Mouse (Mus musculus) intestine, embryonic 15.5 days (tissue): ENCODE results near the gene Phf21a. TPM values are rescaled to one million over a fixed set of nuclear protein-coding genes. Genes with fewer than 3 reads are reported as not detected.

Source experiments
- ATAC-seq: fragments of 200-750 bp; cut with Nextera tagmentation; 2 replicates; pipeline ENCODE4 v1.8.0; 2017; ENCODE audit warnings: moderate TSS enrichment, moderate library complexity
- H3K27ac ChIP-seq: fragments of 300-500 bp; sonication (generic); 2 replicates; pipeline ENCODE4 v1.5.1; 2015; ENCODE audit warnings: mild to moderate bottlenecking, inconsistent platforms
- H3K27me3 ChIP-seq: fragments of 300-500 bp; sonication (generic); replicated peaks from 2 replicates; pipeline ENCODE4 v1.6.1; 2015; ENCODE audit warnings: inconsistent platforms
- H3K36me3 ChIP-seq: fragments of 300-500 bp; sonication (generic); 2 replicates; pipeline ENCODE4 v1.6.1; 2015; ENCODE audit warnings: inconsistent platforms
- H3K4me1 ChIP-seq: fragments of 300-500 bp; sonication (generic); replicated peaks from 2 replicates; pipeline ENCODE4 v1.6.1; 2015; ENCODE audit warnings: inconsistent platforms
- H3K4me2 ChIP-seq: fragments of 300-500 bp; sonication (generic); replicated peaks from 2 replicates; pipeline ENCODE4 v1.6.1; 2015; ENCODE audit warnings: mild to moderate bottlenecking, inconsistent platforms
- H3K4me3 ChIP-seq: fragments of 300-500 bp; sonication (generic); replicated peaks from 2 replicates; pipeline ENCODE4 v1.5.1; 2015; ENCODE audit warnings: inconsistent platforms
- H3K9ac ChIP-seq: fragments of 300-500 bp; sonication (generic); 2 replicates; pipeline ENCODE4 v1.6.1; 2015; ENCODE audit warnings: inconsistent platforms
- H3K9me3 ChIP-seq: fragments of 300-500 bp; sonication (generic); 2 replicates; pipeline ENCODE4 v1.6.1; 2016; ENCODE audit warnings: inconsistent platforms
- WGBS: fragments of 180-500 bp; shearing (Covaris S2); methylation state at CpG from one replicate; pipeline ENCODE4 v1.1.7; 2015; 5-methylcytosine and 5-hydroxymethylcytosine counted together
- polyA plus RNA-seq: library from polyadenylated mRNA; unstranded; fragments of >200 nt; fragmentation: Nextera tagmentation; extraction: Ambion mirVana; gene quantifications from 2 replicates; pipeline ENCODE4 v1.2.1, GENCODE M21; 2015

Phf21a gene
- polyA plus RNA-seq, 1 experiment from 2014 or later, result 19.1 TPM

GRCm38 (mm10) chr2:92372767-92373436 is 280.0 kb downstream of the Phf21a start:
- WGBS, result 43% methylated on average over 9 of the region's 9 CpGs
- Histone ChIP-seq H3K4me1 (peaks cover 42% of the 10 kb centered on the region), H3K9me3 (no peaks in the 10 kb centered on the region), H3K27ac (peak overlapping the region; percentile 6; the same call in 1 of the 2 replicates), H3K4me3 (no peak overlapping the region), H3K27me3 (peaks cover 10% of the 10 kb centered on the region; the same call in 1 of the 2 replicates), H3K9ac (no peak overlapping the region), H3K4me2 (no peak overlapping the region; the same call in 1 of the 2 replicates), H3K36me3 (no peaks in the 10 kb centered on the region)
- ATAC-seq, result no peak

DNA sequence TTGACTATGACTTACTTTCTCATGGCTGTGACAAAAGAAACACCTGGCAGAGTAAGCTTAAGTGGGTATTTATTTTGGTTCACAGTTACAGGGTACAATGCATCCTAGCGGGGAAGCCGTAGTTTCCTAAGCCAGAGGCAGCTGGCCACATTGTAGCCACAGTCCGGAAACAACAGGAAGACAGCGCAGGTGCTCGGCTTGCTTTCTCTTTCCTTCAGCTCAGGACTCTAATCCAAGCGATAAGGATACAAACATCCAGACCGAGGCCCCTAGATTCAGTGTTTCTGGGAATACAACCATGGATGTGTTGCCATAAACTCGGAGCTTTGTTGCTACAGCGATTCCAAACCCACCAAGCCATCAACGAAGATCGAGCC is 280.5 kb downstream of the Phf21a start:
- H3K9ac ChIP-seq, result no peak overlapping the region
- H3K27ac ChIP-seq, result peak overlapping the region; percentile 6; the same call in 1 of the 2 replicates
- H3K4me2 ChIP-seq, result no peak overlapping the region

DNA sequence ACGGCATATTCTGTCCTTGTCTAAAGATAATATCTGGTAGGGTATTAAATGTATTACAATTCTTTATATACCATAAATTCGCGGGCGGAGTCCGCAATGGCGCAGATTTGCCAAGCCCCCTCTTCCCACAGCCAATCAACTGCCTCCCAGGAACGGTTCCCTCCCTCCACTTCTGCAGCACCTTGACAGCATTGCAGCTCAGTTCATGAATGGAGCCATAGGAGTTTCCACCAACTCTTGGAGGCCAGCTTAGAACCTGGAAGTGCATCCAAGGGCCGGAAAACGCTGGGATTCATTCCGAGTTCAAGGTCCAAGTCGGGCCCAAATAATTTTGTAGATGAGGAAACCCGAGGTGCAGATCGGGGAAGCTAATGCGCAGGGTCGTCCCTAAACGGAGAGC is 281.6 kb downstream of the Phf21a start, which contains the start of the genes Pex16 and Large2:
Gene Pex16 (plus strand): TSS at position 163 of the 400 bp plus-strand sequence.
Gene Large2 (minus strand): TSS at position 356 of the 400 bp plus-strand sequence.
- Histone ChIP-seq H3K9me3 (no peaks in the 10 kb centered on the region), H3K27me3 (peaks cover 10% of the 10 kb centered on the region; the same call in 1 of the 2 replicates), H3K27ac (peak within 1 kb of the TSS; percentile 91), H3K4me2 (peak within 1 kb of the TSS; percentile 89), H3K9ac (peak within 1 kb of the TSS; percentile 69), H3K4me1 (peaks cover 42% of the 10 kb centered on the region), H3K36me3 (0 out of 2 replicates have a peak, but pooled peaks cover 6% of the 10 kb centered on the region), H3K4me3 (peak within 1 kb of the TSS; percentile 75)
- WGBS, result 2% methylated on average over 16 of the region's 16 CpGs
- ATAC-seq, result peak; percentile 18; the same call in 1 of the 2 replicates

More for the DNA sequence above, 280.5 kb downstream of the Phf21a start:
- peaks cover 42% of the 10 kb centered on the region for H3K4me1 ChIP-seq
- no peak for ATAC-seq
- H3K36me3 ChIP-seq, result no peaks in the 10 kb centered on the region
- H3K27me3 ChIP-seq, result peaks cover 10% of the 10 kb centered on the region; the same call in 1 of the 2 replicates
- 80% methylated on average over 11 of the region's 11 CpGs for WGBS
- no peak overlapping the region for H3K4me3 ChIP-seq
- H3K9me3 ChIP-seq, result no peaks in the 10 kb centered on the region

DNA sequence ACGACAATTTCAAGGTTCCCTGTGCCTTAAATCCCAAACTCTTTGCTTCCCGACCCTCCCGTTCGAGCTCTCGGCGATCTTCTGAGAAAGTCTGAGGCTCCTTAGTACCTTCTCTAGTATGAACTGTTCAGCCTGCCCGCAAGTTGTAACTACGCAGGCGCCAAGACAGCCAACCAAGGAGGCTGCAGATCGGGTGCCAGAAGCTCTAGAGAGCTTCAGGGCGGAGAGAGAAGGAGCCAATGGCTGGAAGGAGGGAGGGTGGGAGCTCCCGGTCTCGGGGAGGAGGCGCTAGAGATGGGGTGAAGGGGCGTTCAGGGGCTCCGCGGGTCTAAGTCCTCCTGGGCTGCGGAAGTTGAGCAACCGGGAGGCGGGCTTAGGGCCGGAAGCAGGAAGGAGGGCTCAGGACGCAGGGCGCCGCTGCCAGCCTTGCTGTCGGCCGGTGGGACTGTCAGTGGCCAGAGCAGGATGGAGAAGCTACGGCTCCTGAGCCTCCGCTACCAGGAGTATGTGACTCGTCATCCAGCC is 282.2 kb downstream of the Phf21a start:
- peaks cover 7% of the 10 kb centered on the region; the same call in 1 of the 2 replicates for H3K27me3 ChIP-seq
- no peaks in the 10 kb centered on the region for H3K9me3 ChIP-seq
- H3K9ac ChIP-seq, result peak overlapping the region; percentile 69
- 0% methylated on average over 29 of the region's 29 CpGs for WGBS
- H3K4me2 ChIP-seq, result peak overlapping the region; percentile 89
- H3K4me3 ChIP-seq, result peak overlapping the region; percentile 75
- peaks cover 40% of the 10 kb centered on the region for H3K4me1 ChIP-seq
- H3K36me3 ChIP-seq, result 0 out of 2 replicates have a peak, but pooled peaks cover 6% of the 10 kb centered on the region
- peak overlapping the region; percentile 91 for H3K27ac ChIP-seq
- ATAC-seq, result peak; percentile 94

DNA sequence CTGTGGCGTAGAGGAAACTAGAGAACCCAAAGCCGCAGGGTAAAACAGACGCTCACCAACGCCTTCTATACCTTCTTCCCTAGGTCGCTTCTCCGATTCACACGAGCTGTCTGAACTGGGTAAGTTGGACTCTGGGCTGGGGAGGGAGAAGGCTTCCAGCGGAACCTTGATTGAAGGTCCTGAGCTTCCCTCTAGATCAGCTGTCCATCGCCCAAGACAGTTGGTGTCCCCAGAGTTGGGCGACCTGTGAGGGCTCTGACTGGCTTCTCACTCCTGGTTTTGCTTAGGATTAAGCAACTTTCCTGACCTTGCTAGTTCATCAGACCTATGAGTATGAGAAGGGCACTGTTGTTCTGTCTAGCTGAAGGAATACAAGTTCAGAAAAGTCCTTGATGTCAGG is 282.9 kb downstream of the Phf21a start:
- 0 out of 2 replicates have a peak, but pooled peaks cover 2% of the 10 kb centered on the region for H3K27me3 ChIP-seq
- H3K9me3 ChIP-seq, result no peaks in the 10 kb centered on the region
- peaks cover 33% of the 10 kb centered on the region for H3K4me1 ChIP-seq
- H3K4me2 ChIP-seq, result peak overlapping the region; percentile 89
- H3K36me3 ChIP-seq, result 0 out of 2 replicates have a peak, but pooled peaks cover 6% of the 10 kb centered on the region
- H3K9ac ChIP-seq, result peak overlapping the region; percentile 69
- no peak for ATAC-seq
- 6% methylated on average over 10 of the region's 10 CpGs for WGBS
- H3K4me3 ChIP-seq, result peak overlapping the region; percentile 75
- peak overlapping the region; percentile 27; the same call in 1 of the 2 replicates for H3K27ac ChIP-seq

DNA sequence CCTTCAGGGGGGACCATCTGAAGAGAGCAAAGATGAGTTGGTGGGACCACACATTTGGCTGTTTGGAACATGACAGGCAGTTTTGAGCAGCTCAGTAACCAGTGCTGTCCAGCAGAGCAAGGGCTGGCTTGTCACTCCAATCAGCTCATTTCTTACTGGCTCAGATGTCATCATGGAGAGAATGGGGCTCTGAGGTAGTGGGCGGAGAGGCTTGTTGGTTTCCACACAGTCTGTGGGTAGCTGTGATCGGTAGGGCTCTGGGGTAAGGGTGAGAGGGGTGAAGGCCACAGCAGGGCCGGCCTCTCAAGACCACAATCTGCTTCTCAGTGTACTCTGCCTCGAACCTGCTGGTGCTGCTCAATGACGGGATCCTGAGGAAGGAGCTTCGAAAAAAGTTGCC is 283.4 kb downstream of the Phf21a start:
- Histone ChIP-seq H3K36me3 (0 out of 2 replicates have a peak, but pooled peaks cover 6% of the 10 kb centered on the region), H3K9ac (peak overlapping the region; percentile 69), H3K27ac (no peak overlapping the region), H3K4me3 (peak overlapping the region; percentile 75), H3K4me1 (peaks cover 30% of the 10 kb centered on the region), H3K27me3 (no peaks in the 10 kb centered on the region), H3K4me2 (peak overlapping the region; percentile 89), H3K9me3 (no peaks in the 10 kb centered on the region)
- no peak for ATAC-seq
- 84% methylated on average over 6 of the region's 6 CpGs for WGBS

GRCm38 (mm10) chr2:92377320-92377719 is 284.4 kb downstream of the Phf21a start:
- ATAC-seq, result no peak
- peaks cover 20% of the 10 kb centered on the region for H3K4me1 ChIP-seq
- no peak overlapping the region for H3K9ac ChIP-seq
- H3K36me3 ChIP-seq, result 0 out of 2 replicates have a peak, but pooled peaks cover 6% of the 10 kb centered on the region
- H3K27me3 ChIP-seq, result no peaks in the 10 kb centered on the region
- 96% methylated on average over 7 of the region's 7 CpGs for WGBS
- H3K9me3 ChIP-seq, result no peaks in the 10 kb centered on the region
- no peak overlapping the region for H3K27ac ChIP-seq
- no peak overlapping the region for H3K4me2 ChIP-seq
- no peak overlapping the region for H3K4me3 ChIP-seq

DNA sequence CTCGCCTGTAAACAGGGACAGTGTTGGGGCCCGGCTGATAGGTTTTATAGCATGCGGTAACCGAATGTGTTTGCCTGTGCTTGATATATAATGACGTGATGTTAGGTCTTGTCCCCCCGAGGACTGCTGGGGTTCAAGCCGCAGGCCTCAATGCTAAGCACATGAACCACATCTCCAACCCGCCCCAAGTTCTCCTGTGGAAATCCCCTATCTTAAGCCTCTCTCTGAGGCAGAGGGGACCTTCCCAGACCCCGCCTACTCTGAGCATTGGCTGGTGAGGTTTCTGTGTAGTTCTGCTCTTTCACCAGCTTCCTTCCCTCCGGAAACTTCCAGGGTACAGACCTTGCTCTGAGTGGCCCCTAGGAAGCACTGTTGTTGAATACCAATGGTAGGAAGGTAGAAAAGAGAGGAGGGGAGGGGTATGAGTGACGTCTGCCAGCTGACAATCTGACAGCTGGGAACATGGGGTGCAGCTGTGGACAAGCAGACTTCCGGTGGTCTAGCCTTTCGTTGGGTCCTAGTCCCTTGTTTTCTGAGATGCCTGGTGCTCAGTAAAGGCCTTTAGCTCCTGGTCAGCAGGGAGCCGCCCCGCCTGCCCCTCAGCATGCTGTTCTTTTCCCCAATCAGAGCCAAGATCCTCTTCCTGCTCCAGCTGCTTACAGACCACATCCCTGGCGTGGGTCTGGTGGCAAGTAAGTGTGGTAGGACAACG is 287.0 kb downstream of the Phf21a start:
- H3K9me3 ChIP-seq, result no peaks in the 10 kb centered on the region
- H3K27ac ChIP-seq, result no peak overlapping the region
- no peak for ATAC-seq
- WGBS, result 81% methylated on average over 17 of the region's 17 CpGs
- no peak overlapping the region for H3K4me2 ChIP-seq
- no peak overlapping the region for H3K4me3 ChIP-seq
- H3K4me1 ChIP-seq, result peaks cover 10% of the 10 kb centered on the region
- H3K36me3 ChIP-seq, result peaks cover 14% of the 10 kb centered on the region; the same call in 1 of the 2 replicates
- no peaks in the 10 kb centered on the region for H3K27me3 ChIP-seq
- H3K9ac ChIP-seq, result no peak overlapping the region

GRCm38 (mm10) chr2:92380495-92381050 is 287.7 kb downstream of the Phf21a start:
- Histone ChIP-seq H3K4me1 (peaks cover 10% of the 10 kb centered on the region), H3K27ac (0 out of 2 replicates have a peak overlapping the region, but pooled peaks have one; percentile 15), H3K27me3 (no peaks in the 10 kb centered on the region), H3K9me3 (no peaks in the 10 kb centered on the region), H3K36me3 (peaks cover 17% of the 10 kb centered on the region), H3K4me2 (no peak overlapping the region), H3K9ac (no peak overlapping the region), H3K4me3 (no peak overlapping the region)
- no peak for ATAC-seq
- 75% methylated on average over 6 of the region's 6 CpGs for WGBS

GRCm38 (mm10) chr2:92381161-92381560 is 288.2 kb downstream of the Phf21a start:
- Histone ChIP-seq H3K4me2 (no peak overlapping the region), H3K27ac (no peak overlapping the region), H3K4me1 (peaks cover 5% of the 10 kb centered on the region), H3K27me3 (no peaks in the 10 kb centered on the region), H3K9me3 (no peaks in the 10 kb centered on the region), H3K9ac (no peak overlapping the region), H3K4me3 (no peak overlapping the region), H3K36me3 (peaks cover 18% of the 10 kb centered on the region)
- no peak for ATAC-seq
- 65% methylated on average over 5 of the region's 5 CpGs for WGBS

GRCm38 (mm10) chr2:92381901-92382588 is 289.1 kb downstream of the Phf21a start, which contains the start of gene 1700029I15Rik:
Gene 1700029I15Rik, plus strand, starts transcription at chr2:92382538.
- no peak for ATAC-seq
- no peak within 1 kb of the TSS for H3K4me3 ChIP-seq
- H3K27ac ChIP-seq, result no peak within 1 kb of the TSS
- H3K4me1 ChIP-seq, result no peaks in the 10 kb centered on the region
- peaks cover 24% of the 10 kb centered on the region for H3K36me3 ChIP-seq
- H3K27me3 ChIP-seq, result no peaks in the 10 kb centered on the region
- 89% methylated on average over 5 of the region's 5 CpGs for WGBS
- no peak within 1 kb of the TSS for H3K4me2 ChIP-seq
- no peak within 1 kb of the TSS for H3K9ac ChIP-seq
- H3K9me3 ChIP-seq, result no peaks in the 10 kb centered on the region
